Mouse (Mus musculus) spleen, embryonic (tissue): Measurements from ENCODE around the gene Sema3b.

Experiments
- CTCF ChIA-PET: fragments of 350-600 bp; sonication (Branson Sonifier 250); formaldehyde crosslinking; loops from one replicate; lab custom pipeline; 2022; lab: Charles Lee

The Sema3b gene

GRCm38 (mm10) chr9:107633661-107634405, 24.8 kb upstream of the Sema3b start:
- CTCF ChIA-PET: no interaction called here

- CTCF ChIA-PET: interaction anchor here (0.8 kb wide), 2 partner anchors 14 to 31 kb away, joined by 3 read pairs; no protein-coding TSS in a partner anchor
Observed at GRCm38 (mm10) chr9:107633091-107633660, 24.1 kb upstream of the Sema3b start.

- CTCF ChIA-PET: interaction anchor here (0.8 kb wide), 2 partner anchors 13 to 30 kb away, joined by 3 read pairs; no protein-coding TSS in a partner anchor
Observed at GRCm38 (mm10) chr9:107632478-107632877, 23.4 kb upstream of the Sema3b start.

GRCm38 (mm10) chr9:107631861-107632260, 22.8 kb upstream of the Sema3b start:
- CTCF ChIA-PET: no interaction called here

- CTCF ChIA-PET: interaction anchor here (0.9 kb wide), 1 partner anchor 45 kb away, joined by 6 read pairs; no protein-coding TSS in a partner anchor
Observed at GRCm38 (mm10) chr9:107631311-107631826, 22.3 kb upstream of the Sema3b start.

- CTCF ChIA-PET: interaction anchor here (0.9 to 1.1 kb wide), 3 partner anchors 14 to 46 kb away, joined by 5 to 8 read pairs (median 6); no protein-coding TSS in a partner anchor
Observed at GRCm38 (mm10) chr9:107630576-107630975, 21.5 kb upstream of the Sema3b start.

GRCm38 (mm10) chr9:107629901-107630425, 20.9 kb upstream of the Sema3b start:
- CTCF ChIA-PET: interaction anchor here (0.6 to 1.1 kb wide), 3 partner anchors 13 to 31 kb away, joined by 4 to 8 read pairs (median 5); no protein-coding TSS in a partner anchor

GRCm38 (mm10) chr9:107629411-107629730, 20.3 kb upstream of the Sema3b start:
- CTCF ChIA-PET: interaction anchor here (0.6 to 0.7 kb wide), 3 partner anchors 17 to 142 kb away, joined by 4 to 12 read pairs (median 7); no protein-coding TSS in a partner anchor

- CTCF ChIA-PET: interaction anchor here (0.6 to 0.7 kb wide), 3 partner anchors 18 to 170 kb away, joined by 3 to 12 read pairs (median 7); no protein-coding TSS in a partner anchor
Observed at GRCm38 (mm10) chr9:107628721-107629410, 19.8 kb upstream of the Sema3b start.

GRCm38 (mm10) chr9:107627387-107628255, 18.6 kb upstream of the Sema3b start:
- CTCF ChIA-PET: interaction anchor here (1.1 to 1.4 kb wide), 3 partner anchors 13 to 18 kb away, joined by 5 to 14 read pairs (median 5); no protein-coding TSS in a partner anchor

GRCm38 (mm10) chr9:107626844-107627277, 17.8 kb upstream of the Sema3b start:
- CTCF ChIA-PET: interaction anchor here (0.6 to 3.1 kb wide), 8 partner anchors 14 to 422 kb away, joined by 3 to 19 read pairs (median 4); partner anchors contain the start of gene Gmppb

- CTCF ChIA-PET: interaction anchor here (0.5 to 3.1 kb wide), 8 partner anchors 9 to 423 kb away, joined by 3 to 19 read pairs (median 4); partner anchors contain the start of gene Gmppb
Observed at GRCm38 (mm10) chr9:107626158-107626843, 17.3 kb upstream of the Sema3b start.

GRCm38 (mm10) chr9:107625351-107626128, 16.5 kb upstream of the Sema3b start:
- CTCF ChIA-PET: interaction anchor here (1.4 to 3.1 kb wide), 2 partner anchors 19 to 24 kb away, joined by 4 to 19 read pairs; no protein-coding TSS in a partner anchor

- CTCF ChIA-PET: interaction anchor here (3.1 kb wide), 1 partner anchor 20 kb away, joined by 19 read pairs; no protein-coding TSS in a partner anchor
Observed at GRCm38 (mm10) chr9:107624951-107625350, 15.9 kb upstream of the Sema3b start.

GRCm38 (mm10) chr9:107624539-107624938, 15.5 kb upstream of the Sema3b start:
- CTCF ChIA-PET: interaction anchor here (0.7 to 3.1 kb wide), 2 partner anchors 13 to 20 kb away, joined by 3 to 19 read pairs; no protein-coding TSS in a partner anchor

- CTCF ChIA-PET: interaction anchor here (0.9 kb wide), 1 partner anchor 18 kb away, joined by 4 read pairs; no protein-coding TSS in a partner anchor
Observed at GRCm38 (mm10) chr9:107620954-107621353, 11.9 kb upstream of the Sema3b start.

- CTCF ChIA-PET: interaction anchor here (0.8 kb wide), 1 partner anchor 13 kb away, joined by 3 read pairs; no protein-coding TSS in a partner anchor
Observed at GRCm38 (mm10) chr9:107619546-107619879, 10.5 kb upstream of the Sema3b start.
